Comparison of ENCODE assay signal across 24 mouse cellular contexts in the genomic region with DNA sequence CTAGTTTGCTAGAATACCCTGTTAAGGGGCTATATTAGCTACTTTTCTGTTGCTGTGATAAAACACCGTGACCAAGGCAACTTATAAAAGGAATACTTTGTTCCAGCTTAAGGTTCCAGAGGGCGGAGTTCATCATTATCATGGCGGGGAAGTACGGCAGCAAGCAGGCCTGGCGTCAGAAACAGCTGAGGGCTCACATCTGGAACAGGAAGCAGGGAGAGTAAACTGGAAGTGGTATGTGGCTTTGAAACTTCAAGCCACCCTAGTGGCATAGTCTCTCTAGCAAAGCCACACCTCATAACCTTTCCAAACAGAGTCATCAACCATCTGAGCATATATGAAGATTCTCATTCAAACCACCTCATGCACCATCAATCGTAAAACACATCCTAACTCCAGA. TPM values are rescaled to one million over a fixed set of nuclear protein-coding genes. Genes with fewer than 3 reads are reported as not detected.
"Had no signal": no experiment of that assay in that cellular context is flagged by ENCODE, and none has a peak within 500 bp of the region (broad histone marks: within the 10 kb centered on the region; RNA-seq: fewer than 3 reads in every experiment).

No protein-coding gene starts in this region.

- ATAC-seq: forebrain, embryonic 13.5 days; forebrain, embryonic 14.5 days; forebrain, embryonic 15.5 days; forebrain, embryonic 16.5 days; forebrain, postnatal 0 days had no signal

- DNase-seq: cerebellum, adult 2 months; cerebellum, adult 8-10 months; cerebellum, adult 9-10 months; cerebellum, adult 9-11 months; cerebellum, postnatal 10 days; cerebellum, postnatal 14 days; cerebellum, postnatal 36 days; embryo, embryonic 11 days; forebrain, postnatal 0 days; gastrocnemius, adult 2 months; gastrocnemius, postnatal 10 days; gastrocnemius, postnatal 14 days; gastrocnemius, postnatal 25 days; gastrocnemius, postnatal 36 days; heart, adult 18-20 months; heart, adult 2 months had no signal

RNA-seq across cellular contexts. Expression of a gene that starts 55.1 kb away (rescaled TPM):
- total RNA-seq: forebrain, postnatal 0 days; gastrocnemius, adult 18-20 months; gastrocnemius, adult 2 months; gastrocnemius, adult 8-10 months; gastrocnemius, postnatal 10 days; gastrocnemius, postnatal 14 days; gastrocnemius, postnatal 25 days; gastrocnemius, postnatal 36 days; gastrocnemius, postnatal 4 days; heart, adult 18-20 months; heart, adult 2 months; heart, adult 8-10 months had no signal

RNA-seq across cellular contexts. Expression of a gene that starts 58.6 kb away (rescaled TPM):
- total RNA-seq: heart, adult 18-20 months; heart, adult 2 months; heart, adult 8-10 months had no signal
